Mouse (Mus musculus) mouse trophoblast stem cell (cell line): ENCODE results near the gene Mettl13.

Experiments
- in situ Hi-C, 2 experiments: fragments of 300-500 bp; cut with MseI, MboI; formaldehyde crosslinking; loops; 2 replicates in 1 of 2; 3 replicates in 1 of 2; pipeline ENCODE4 v1.15.1; 2025

Gene Mettl13

GRCm38 (mm10) chr1:162548016-162548916, at the start of gene Mettl13:
Gene Mettl13 (minus strand): TSS chr1:162548551.
- in situ Hi-C loops = loop anchor here in 1 of 2 experiments (10.0 kb wide), 1 partner anchor 117 kb away; no protein-coding TSS in a partner anchor

DNA sequence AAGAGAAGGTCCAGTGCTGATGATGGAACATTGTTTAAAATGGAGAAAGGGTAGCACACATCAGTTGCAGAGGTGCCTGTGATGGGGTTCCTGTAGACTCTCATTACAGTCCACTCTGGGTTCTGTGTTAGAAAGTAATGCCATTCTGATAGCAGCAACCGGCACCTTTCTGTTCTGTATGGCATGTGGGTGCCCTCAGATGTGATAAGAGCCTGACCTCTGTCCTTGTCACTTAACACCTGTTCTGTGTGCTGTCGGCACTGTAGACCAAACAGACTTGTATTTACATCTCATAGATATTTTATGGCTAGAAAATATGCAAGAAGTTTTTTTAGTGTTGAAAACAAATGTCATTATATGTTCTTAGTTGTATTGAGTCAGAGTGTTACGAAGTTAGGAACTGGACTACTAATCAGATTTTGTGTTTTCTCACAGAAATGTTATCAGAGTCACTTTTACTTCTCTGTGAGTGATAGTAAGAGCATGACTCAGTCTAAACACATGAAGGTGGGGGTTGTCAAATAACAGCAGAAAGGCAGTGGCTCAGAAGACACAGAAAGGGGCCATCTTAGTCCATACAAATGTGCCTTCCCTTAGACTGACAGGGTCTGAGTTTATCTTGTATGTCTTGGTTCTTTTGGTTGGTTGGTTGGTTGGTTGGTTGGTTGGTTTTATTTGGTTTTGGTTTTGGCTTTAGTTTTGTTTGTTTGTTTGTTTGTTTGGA, 49.2 kb upstream of the Mettl13 start:
- in situ Hi-C loops = no loop called here

DNA sequence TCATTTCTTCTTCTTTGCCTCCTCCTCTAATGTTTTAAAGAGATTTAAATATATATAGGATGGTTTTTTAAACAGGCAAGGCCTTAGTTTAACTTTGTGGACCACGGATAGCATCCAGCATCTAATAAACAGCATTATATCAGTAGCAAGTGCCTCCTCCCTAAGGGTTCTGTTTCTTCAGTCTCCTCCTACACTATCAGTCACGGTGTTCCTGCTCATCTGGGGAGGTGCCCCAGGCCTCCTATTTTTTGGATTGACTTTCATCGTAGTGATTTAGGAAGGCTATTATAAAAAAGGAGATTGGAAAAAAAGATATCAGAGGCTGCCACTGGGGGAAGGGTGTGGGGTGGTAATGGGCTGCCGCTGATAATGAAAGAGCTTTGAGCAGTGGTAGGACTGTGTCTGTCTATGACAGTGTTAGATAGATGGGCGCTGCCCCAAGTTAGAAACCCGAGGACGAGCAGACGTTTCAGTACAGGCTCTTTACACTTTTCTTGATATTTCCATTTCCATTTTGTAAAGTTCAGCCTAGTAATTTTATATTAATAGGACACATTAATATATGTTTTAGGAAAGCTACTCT, 42.2 kb upstream of the Mettl13 start:
- in situ Hi-C loops = no loop called here

- in situ Hi-C loops = no loop called here
These were observed 41.1 kb upstream of the Mettl13 start for GRCm38 (mm10) chr1:162589443-162589842.

DNA sequence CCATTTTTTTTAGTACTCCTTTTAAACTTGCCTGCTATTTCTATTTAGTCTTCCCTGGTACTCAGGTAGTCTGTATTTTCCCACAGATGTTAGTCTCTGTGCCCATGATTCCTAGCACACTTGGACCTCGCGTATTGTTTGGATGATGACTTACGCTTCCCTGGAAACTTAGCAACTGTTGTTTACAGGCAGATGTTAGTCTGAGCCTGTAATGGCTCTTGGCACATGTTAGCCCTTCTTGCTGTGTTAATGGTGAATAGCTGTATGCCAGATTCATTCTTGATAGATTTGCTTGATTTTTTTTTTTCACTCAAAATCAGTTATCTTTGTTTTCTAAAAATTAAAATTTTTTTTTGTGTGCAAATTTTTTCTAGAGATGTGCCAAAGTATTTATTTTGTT, 40.3 kb upstream of the Mettl13 start:
- in situ Hi-C loops = no loop called here

- in situ Hi-C loops = no loop called here
These were observed 37.9 kb upstream of the Mettl13 start for GRCm38 (mm10) chr1:162586282-162586681.

GRCm38 (mm10) chr1:162582884-162583283, 34.5 kb upstream of the Mettl13 start:
- in situ Hi-C loops = no loop called here

GRCm38 (mm10) chr1:162575098-162575497, 26.7 kb upstream of the Mettl13 start:
- in situ Hi-C loops = loop anchor here in 1 of 2 experiments (10.0 kb wide), 1 partner anchor 90 kb away; no protein-coding TSS in a partner anchor

GRCm38 (mm10) chr1:162570931-162571601, 22.7 kb upstream of the Mettl13 start:
- in situ Hi-C loops = loop anchor here in 1 of 2 experiments (10.0 kb wide), 1 partner anchor 94 kb away; no protein-coding TSS in a partner anchor

DNA sequence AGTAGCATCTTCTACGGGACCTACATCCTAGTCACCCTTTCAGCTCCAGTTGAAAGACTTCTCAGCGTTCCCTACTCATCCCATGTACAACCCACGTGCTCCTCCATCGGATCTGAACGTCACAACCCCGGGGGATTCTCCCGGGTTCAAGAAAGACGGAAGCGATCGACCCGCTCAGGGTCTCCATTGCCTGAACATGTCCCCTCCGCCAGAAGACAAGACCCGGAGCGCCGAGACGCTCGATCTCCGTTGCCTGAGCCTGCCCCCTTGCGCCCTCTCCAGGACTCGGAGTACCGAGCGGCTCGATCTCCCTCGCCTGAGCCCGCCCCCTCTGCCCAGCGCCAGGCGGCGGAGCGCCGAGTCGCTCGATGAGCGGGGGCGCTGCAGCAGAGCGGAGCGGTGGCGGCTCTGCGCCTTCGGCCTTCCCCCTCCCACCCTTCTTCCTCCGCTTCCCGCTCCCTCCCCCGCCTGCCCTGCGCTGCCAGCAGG, 22.0 kb upstream of the Mettl13 start, which contains the start of gene Vamp4:
TSS of gene Vamp4 (plus strand) at position 256 of the 489 bp plus-strand sequence.
- in situ Hi-C loops = loop anchor here in 1 of 2 experiments (10.0 kb wide), 1 partner anchor 94 kb away; no protein-coding TSS in a partner anchor

GRCm38 (mm10) chr1:162567351-162567750, 19.0 kb upstream of the Mettl13 start:
- in situ Hi-C loops = no loop called here

GRCm38 (mm10) chr1:162564992-162565391, 16.6 kb upstream of the Mettl13 start:
- in situ Hi-C loops = no loop called here

GRCm38 (mm10) chr1:162563236-162563635, 14.9 kb upstream of the Mettl13 start:
- in situ Hi-C loops = no loop called here

DNA sequence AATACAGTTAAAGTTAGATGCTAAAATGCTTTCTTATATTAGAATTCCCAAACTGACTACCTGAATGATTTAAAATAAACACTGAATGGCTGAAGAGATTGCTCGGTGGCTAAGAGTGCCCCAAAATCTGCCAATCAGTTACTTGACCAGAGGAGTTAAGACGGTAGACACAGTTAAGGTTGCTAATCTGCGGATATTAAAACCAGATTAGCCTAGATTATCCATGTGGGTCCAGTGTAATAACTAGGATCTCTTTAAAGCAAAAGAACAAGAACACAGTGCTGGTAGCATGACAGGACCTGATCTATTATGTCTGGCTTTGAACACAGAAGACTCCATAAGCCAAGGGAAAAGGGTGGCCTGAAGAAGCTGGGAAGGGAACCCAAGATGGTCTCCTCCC, 5.8 kb upstream of the Mettl13 start:
- in situ Hi-C loops = loop anchor here in 1 of 2 experiments (10.0 kb wide), 1 partner anchor 111 kb away; no protein-coding TSS in a partner anchor

DNA sequence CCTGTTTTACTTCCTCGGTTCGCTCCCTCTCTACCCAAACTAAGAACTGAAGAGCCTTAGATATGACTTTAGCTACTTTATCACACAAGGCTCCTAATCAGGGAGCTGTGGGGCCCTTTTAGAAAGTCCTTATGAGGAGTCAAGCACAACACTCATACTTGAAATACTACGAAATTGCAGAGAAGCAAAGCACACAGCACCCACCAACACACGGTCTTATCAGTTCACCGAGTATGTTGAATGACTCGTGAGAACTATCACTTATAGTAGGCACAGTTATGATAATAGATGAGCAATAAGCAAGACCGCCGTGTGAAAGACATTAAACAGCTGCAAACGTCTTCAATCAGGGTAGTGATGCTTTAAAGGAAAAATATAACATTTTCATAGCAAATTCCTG, 4.6 kb upstream of the Mettl13 start:
- in situ Hi-C loops = loop anchor here in 1 of 2 experiments (10.0 kb wide), 1 partner anchor 112 kb away; no protein-coding TSS in a partner anchor

GRCm38 (mm10) chr1:162549615-162550283, 1.4 kb upstream of the Mettl13 start:
- in situ Hi-C loops = loop anchor here (10.0 kb wide), 1 partner anchor 115 kb away; no protein-coding TSS in a partner anchor

- in situ Hi-C loops = loop anchor here in 1 of 2 experiments (10.0 kb wide), 1 partner anchor 116 kb away; no protein-coding TSS in a partner anchor
These were observed 714 bp upstream of the Mettl13 start for GRCm38 (mm10) chr1:162548917-162549613.

DNA sequence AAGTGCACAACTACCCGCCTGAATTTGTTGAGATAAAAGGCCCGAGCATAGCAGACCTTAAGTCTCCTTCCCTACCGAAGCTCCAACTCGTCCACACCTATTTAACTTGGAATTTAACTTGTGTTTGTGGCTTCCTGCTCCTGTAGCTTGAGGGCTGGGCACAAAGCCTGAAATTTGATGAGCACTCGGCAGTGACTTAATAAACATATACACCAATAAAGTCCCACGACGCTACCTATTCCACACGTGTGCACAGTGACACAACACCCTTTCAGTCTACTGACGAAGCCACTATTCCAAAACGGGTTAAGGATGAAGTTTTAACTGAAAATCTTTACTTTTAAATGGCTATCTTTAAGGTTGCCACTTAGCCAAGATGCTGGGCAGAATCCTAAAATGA, 744 bp downstream of the Mettl13 start:
- in situ Hi-C loops = loop anchor here in 1 of 2 experiments (10.0 kb wide), 1 partner anchor 117 kb away; no protein-coding TSS in a partner anchor

GRCm38 (mm10) chr1:162543231-162543630, 5.1 kb downstream of the Mettl13 start:
- in situ Hi-C loops = loop anchor here in 1 of 2 experiments (10.0 kb wide), 1 partner anchor 122 kb away; no protein-coding TSS in a partner anchor
